Mouse (Mus musculus) neural tube, embryonic 14.5 days (tissue): ENCODE data around the gene Gm37240. TPM values are rescaled to one million over a fixed set of nuclear protein-coding genes. Genes with fewer than 3 reads are reported as not detected.
A peak's percentile ranks its signal among the peaks of the same experiment; 100 is the strongest.

Experiments used
- ATAC-seq: fragments of 200-750 bp; cut with Nextera tagmentation; 2 replicates; pipeline ENCODE4 v1.8.0; 2017; ENCODE audit warnings: low read depth, mild to moderate bottlenecking, moderate TSS enrichment, moderate library complexity
- H3K27ac ChIP-seq: fragments of 300-500 bp; sonication (generic); 2 replicates; pipeline ENCODE4 v1.5.1; 2014; ENCODE audit warnings: low read depth, mild to moderate bottlenecking, control low read depth, low read length, moderate library complexity, mixed read lengths
- H3K27me3 ChIP-seq: fragments of 300-500 bp; sonication (generic); 2 replicates; pipeline ENCODE4 v1.6.1; 2014; ENCODE audit warnings: low read length; ENCODE audit not compliant: control insufficient read depth, insufficient read depth
- H3K36me3 ChIP-seq: fragments of 300-500 bp; sonication (generic); 2 replicates; pipeline ENCODE4 v1.6.1; 2014; ENCODE audit warnings: low read length, mixed read lengths; ENCODE audit not compliant: control insufficient read depth, insufficient read depth
- H3K4me1 ChIP-seq: fragments of 300-500 bp; sonication (generic); 2 replicates; pipeline ENCODE4 v1.6.1; 2014; ENCODE audit warnings: low read length; ENCODE audit not compliant: control insufficient read depth, insufficient read depth
- H3K4me2 ChIP-seq: fragments of 300-500 bp; sonication (generic); 2 replicates; pipeline ENCODE4 v1.6.1; 2014; ENCODE audit warnings: mild to moderate bottlenecking, low read depth, low read length, control low read depth
- H3K4me3 ChIP-seq: fragments of 300-500 bp; sonication (generic); 2 replicates; pipeline ENCODE4 v1.5.1; 2014; ENCODE audit warnings: low read depth, low read length, control low read depth, mixed read lengths
- H3K9ac ChIP-seq: fragments of 300-500 bp; sonication (generic); replicated peaks from 2 replicates; pipeline ENCODE4 v1.6.1; 2014; ENCODE audit warnings: low read depth, mild to moderate bottlenecking, control low read depth, low read length, mixed read lengths
- H3K9me3 ChIP-seq: fragments of 300-500 bp; sonication (generic); 2 replicates; pipeline ENCODE4 v1.6.1; 2016; ENCODE audit warnings: low read length; ENCODE audit not compliant: control insufficient read depth
- WGBS: fragments of 180-500 bp; shearing (Covaris S2); extraction: QIAGEN DNeasy Blood & Tissue Kit; methylation state at CpG from one replicate; pipeline ENCODE4 v1.1.7; 2014; 5-methylcytosine and 5-hydroxymethylcytosine counted together
- polyA plus RNA-seq: library from polyadenylated mRNA; unstranded; fragments of >200 nt; fragmentation: Nextera tagmentation; extraction: Ambion mirVana; gene quantifications from 2 replicates; pipeline ENCODE4 v1.2.1, GENCODE M21; 2014

The Gm37240 gene
- polyA plus RNA-seq, 1 experiment from 2014 or later: not detected

DNA sequence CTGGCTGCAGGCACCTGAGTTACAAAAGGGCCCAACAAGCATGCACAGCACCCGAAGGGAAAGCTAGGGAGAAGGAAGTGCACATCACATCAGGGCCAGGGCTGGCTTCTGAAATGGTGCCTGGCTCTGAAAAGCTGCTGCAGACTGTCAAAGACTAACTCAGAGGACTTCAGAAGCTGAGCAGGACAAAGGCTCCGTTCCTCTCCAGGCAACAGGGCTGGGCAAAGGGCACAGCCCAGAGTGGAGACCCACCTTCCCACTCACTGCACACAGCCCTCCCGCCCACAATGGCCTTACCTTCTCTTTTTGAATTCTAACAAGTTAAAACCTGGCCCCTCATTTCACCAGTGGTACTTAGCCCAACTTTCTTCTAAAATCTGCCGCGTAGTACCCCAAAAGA, 223.5 kb downstream of the Gm37240 start:
- H3K36me3 ChIP-seq: no peaks in the 10 kb centered on the region
- no peaks in the 10 kb centered on the region for H3K4me1 ChIP-seq
- no peak for ATAC-seq
- WGBS: 87% methylated on average over 5 of the region's 5 CpGs
- no peaks in the 10 kb centered on the region for H3K9me3 ChIP-seq
- no peak overlapping the region for H3K27ac ChIP-seq
- no peak overlapping the region for H3K4me2 ChIP-seq
- no peak overlapping the region for H3K9ac ChIP-seq
- no peaks in the 10 kb centered on the region for H3K27me3 ChIP-seq
- H3K4me3 ChIP-seq: no peak overlapping the region

DNA sequence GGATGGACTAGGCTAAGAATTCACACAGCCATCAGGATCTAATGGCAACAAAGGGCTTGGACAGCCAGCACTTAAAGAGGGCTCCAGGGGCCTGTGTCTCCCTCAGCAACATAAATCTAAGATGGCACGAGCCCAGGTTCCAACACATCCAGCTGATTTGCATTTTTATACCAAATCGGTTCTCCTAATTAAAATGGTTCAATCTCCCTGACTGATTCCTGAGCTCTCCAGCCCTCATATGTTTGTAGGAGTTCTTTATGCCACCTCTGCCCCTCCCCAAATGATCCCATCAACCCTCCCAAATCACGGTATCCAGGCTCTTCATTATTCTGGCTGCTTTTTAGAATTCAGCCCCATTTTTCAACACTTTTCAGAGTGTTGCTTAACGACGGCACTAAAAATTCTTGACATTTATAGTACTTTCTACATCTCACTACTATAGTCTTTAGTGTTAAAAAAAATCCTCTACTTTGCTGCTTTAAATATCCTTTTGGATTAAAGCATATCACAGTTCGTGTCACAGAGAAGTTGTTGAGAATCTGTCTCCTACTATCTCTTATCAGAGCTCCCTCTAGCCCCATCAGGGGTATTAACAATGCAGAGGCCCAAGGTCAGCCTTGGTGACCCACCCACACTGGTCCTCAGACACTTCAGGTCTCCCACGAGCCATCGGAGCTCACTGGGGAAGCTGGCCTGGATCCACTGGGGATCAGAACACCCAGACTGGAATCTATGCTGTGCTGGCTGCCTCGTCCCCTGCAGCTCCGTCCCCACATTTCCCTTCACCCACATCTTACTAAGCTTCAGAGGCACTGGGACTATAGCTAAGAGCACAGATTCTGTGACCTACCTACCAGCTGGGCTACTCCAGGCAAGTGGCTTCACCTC, 225.1 kb downstream of the Gm37240 start:
- Histone ChIP-seq H3K4me2 (no peak overlapping the region), H3K27ac (no peak overlapping the region), H3K27me3 (no peaks in the 10 kb centered on the region), H3K4me1 (no peaks in the 10 kb centered on the region), H3K9ac (no peak overlapping the region), H3K9me3 (no peaks in the 10 kb centered on the region), H3K4me3 (no peak overlapping the region), H3K36me3 (no peaks in the 10 kb centered on the region)
- peak; percentile 32; the same call in 1 of the 2 replicates for ATAC-seq
- WGBS: 55% methylated on average over 10 of the region's 10 CpGs

DNA sequence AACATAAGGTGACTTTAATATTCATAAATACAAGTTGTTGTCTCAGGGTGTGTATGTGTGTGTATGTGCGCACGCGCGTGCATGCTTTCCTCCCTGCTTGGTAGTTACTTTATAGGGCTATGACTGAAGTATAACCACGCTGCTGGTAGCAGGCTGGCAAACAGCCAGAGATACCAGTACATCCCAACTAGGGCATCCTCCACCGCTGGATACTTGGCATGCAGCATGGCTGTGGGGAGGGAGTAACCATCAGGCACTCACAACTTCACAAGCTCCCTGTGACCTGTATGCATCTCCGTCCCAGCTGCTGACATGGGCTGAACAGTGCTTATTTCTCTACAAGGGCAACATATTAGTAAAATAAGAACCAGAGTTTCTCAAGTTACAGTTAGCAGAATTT, 227.6 kb downstream of the Gm37240 start:
- 85% methylated on average over 7 of the region's 7 CpGs for WGBS
- no peak for ATAC-seq
- Histone ChIP-seq H3K27me3 (no peaks in the 10 kb centered on the region), H3K36me3 (no peaks in the 10 kb centered on the region), H3K9me3 (no peaks in the 10 kb centered on the region), H3K27ac (no peak overlapping the region), H3K4me2 (no peak overlapping the region), H3K4me1 (no peaks in the 10 kb centered on the region), H3K9ac (no peak overlapping the region), H3K4me3 (no peak overlapping the region)

DNA sequence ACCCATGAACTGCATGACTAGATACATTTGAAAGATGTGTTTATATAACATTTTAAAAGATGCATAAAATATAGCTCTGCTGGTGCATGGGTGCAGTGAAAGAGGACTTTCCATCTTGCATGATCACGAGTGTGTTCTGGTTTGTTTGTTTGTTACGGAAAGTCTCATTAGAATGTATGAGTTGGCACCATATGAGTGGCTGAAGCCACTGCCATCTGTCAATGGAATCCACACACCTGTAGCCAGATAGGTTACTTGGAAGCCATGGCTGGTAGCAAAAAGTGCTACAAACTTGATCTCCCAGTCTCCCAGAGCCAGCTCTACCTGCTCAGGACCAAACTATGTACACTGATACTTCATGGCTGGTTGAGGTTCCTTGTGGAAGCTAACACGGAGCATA, 231.8 kb downstream of the Gm37240 start:
- Histone ChIP-seq H3K9me3 (no peaks in the 10 kb centered on the region), H3K4me2 (no peak overlapping the region), H3K9ac (no peak overlapping the region), H3K36me3 (no peaks in the 10 kb centered on the region), H3K4me3 (no peak overlapping the region), H3K4me1 (0 out of 2 replicates have a peak, but pooled peaks cover 4% of the 10 kb centered on the region), H3K27ac (no peak overlapping the region), H3K27me3 (no peaks in the 10 kb centered on the region)
- WGBS: 93% methylated on average over 3 of the region's 3 CpGs
- no peak for ATAC-seq

DNA sequence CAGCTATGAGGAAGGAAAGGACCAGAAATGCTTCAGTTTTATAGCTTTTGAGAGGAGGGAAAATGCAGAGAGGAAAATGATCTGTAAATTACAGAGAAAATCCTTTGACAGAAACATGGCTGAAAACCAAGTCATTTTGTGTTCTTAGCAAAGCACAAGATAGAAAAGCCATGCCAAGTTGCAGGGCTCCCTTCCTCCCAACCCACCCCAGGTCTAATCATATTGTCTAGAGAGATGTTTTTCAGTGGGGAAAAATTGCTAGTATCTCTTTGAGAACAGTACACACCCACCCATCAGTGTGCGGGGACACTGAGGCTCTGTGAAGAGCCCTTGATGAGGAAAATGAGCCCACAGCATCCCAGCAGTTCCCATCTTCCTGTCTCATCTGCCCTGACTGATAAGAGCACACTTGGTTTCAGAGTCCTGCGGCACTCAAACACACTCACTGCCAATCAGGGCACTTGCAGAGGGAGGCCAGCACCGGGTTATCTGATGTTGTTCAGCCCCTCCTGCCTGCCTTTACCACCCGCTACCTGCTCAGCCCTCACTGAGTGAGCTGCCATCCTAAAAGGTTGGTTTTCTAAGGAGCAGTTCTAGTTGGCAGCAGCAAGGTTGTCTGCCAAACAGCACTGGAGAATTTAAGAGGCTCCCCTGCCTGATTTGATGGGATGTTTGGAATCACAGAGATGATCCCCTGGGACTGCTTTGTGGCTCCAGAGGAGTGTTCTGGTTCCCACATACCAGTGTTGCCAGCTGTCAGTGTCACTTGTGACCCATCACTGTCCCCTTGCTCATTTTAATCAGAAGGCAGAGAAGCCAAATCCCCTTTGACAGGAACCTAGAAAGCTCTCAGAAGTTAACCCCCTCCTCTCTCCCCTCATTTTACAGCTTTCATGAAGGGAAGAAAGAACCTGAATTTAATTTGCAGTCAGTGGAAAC, 234.3 kb downstream of the Gm37240 start:
- H3K4me1 ChIP-seq: 0 out of 2 replicates have a peak, but pooled peaks cover 4% of the 10 kb centered on the region
- no peak overlapping the region for H3K27ac ChIP-seq

DNA sequence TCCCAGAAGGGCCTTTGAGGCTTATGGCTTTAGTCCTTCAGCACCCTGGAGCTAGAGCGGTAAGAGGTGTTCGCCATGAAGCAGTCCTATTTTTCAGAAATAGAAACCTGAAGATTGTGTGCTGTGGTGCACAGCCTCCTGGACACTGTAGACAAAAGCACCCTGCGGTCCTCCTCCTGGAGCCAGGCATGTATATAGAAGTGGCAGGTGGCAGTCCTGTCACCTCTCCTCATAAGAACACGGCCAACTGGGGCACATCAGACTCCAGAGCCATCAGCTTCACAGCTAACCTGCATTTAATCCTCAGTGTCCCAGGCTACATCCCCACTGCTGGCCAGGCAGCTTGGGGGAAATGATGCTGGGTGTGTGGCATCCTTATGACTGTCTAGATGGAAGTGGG, 238.1 kb downstream of the Gm37240 start:
- no peaks in the 10 kb centered on the region for H3K27me3 ChIP-seq
- no peaks in the 10 kb centered on the region for H3K9me3 ChIP-seq
- 0 out of 2 replicates have a peak, but pooled peaks cover 4% of the 10 kb centered on the region for H3K4me1 ChIP-seq
- H3K9ac ChIP-seq: no peak overlapping the region
- no peak for ATAC-seq
- H3K4me2 ChIP-seq: no peak overlapping the region
- no peak overlapping the region for H3K4me3 ChIP-seq
- H3K36me3 ChIP-seq: no peaks in the 10 kb centered on the region
- WGBS: 94% methylated on average over 4 of the region's 4 CpGs
- no peak overlapping the region for H3K27ac ChIP-seq

More for the DNA sequence above, 234.3 kb downstream of the Gm37240 start:
- ATAC-seq: no peak
- Histone ChIP-seq H3K36me3 (no peaks in the 10 kb centered on the region), H3K9me3 (no peaks in the 10 kb centered on the region), H3K9ac (no peak overlapping the region; the same call in 1 of the 2 replicates), H3K27me3 (no peaks in the 10 kb centered on the region), H3K4me3 (no peak overlapping the region), H3K4me2 (no peak overlapping the region)
- WGBS: 76% methylated on average over 4 of the region's 4 CpGs

DNA sequence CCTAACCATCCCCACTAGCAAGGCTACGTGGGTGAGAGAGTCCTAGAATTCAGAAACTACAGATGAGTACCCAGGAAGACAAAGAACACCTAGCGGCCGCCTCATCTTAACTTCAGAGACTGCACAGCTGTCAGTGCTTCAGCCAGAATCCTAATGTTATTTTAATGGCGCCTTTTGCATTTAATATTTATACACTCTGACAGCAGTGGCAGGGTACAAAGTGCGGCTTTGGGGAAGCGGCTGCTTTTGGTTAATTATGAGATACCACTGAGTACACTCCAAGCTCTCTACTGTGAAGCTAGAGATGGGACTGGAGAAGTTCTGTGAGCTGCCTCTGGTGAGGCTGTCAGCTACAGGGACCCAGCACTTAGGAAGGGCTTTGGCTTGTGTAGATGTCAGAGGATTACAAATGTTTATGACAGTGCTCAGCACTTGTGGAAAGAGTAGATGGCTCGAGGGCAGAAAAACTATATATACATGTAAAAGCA, 241.8 kb downstream of the Gm37240 start:
- Histone ChIP-seq H3K36me3 (no peaks in the 10 kb centered on the region), H3K4me3 (no peak overlapping the region), H3K4me2 (no peak overlapping the region), H3K9me3 (no peaks in the 10 kb centered on the region), H3K27ac (no peak overlapping the region), H3K9ac (no peak overlapping the region), H3K4me1 (no peaks in the 10 kb centered on the region), H3K27me3 (no peaks in the 10 kb centered on the region)
- WGBS: 79% methylated on average over 7 of the region's 7 CpGs
- no peak for ATAC-seq

DNA sequence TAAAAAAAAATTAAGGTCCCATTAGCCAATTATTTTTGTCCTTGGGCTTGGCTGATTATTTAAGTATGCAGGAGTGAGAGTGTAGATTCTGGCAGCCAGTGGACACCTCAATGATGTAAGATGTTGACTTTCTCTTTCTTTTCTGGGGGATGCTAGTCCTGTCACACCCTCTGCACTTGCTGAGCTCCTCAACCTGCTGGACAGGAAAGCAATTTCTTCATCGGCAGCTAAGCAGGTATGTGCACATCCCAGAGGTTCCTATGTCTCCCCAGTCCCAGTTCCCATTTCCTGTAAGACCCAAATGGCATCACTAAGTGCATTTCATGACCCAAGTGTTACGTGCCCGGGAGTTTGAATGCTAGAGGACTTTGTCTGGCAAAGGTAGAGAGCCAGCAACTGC, 242.5 kb downstream of the Gm37240 start:
- 90% methylated on average over 3 of the region's 3 CpGs for WGBS
- Histone ChIP-seq H3K27ac (no peak overlapping the region), H3K4me1 (no peaks in the 10 kb centered on the region), H3K4me3 (no peak overlapping the region), H3K4me2 (no peak overlapping the region), H3K9me3 (no peaks in the 10 kb centered on the region), H3K27me3 (no peaks in the 10 kb centered on the region), H3K9ac (no peak overlapping the region), H3K36me3 (no peaks in the 10 kb centered on the region)
- no peak for ATAC-seq
